Mouse (Mus musculus) bone marrow, adult 2 months (tissue): ENCODE results near the gene P2rx1.

ENCODE experiments used
- CTCF ChIP-seq: fragments of 200-500 bp; IDR thresholded peaks from 2 replicates; pipeline ENCODE4 v1.5.1; 2011; ENCODE audit warnings: low read length, control low read depth; ENCODE audit not compliant: control insufficient read depth, insufficient read depth
- POLR2A ChIP-seq: fragments of 200-500 bp; IDR thresholded peaks from 2 replicates; pipeline ENCODE4 v1.6.1; 2011; ENCODE audit warnings: low read depth, mild to moderate bottlenecking, control low read depth, low read length, borderline replicate concordance; ENCODE audit not compliant: control insufficient read depth

DNA sequence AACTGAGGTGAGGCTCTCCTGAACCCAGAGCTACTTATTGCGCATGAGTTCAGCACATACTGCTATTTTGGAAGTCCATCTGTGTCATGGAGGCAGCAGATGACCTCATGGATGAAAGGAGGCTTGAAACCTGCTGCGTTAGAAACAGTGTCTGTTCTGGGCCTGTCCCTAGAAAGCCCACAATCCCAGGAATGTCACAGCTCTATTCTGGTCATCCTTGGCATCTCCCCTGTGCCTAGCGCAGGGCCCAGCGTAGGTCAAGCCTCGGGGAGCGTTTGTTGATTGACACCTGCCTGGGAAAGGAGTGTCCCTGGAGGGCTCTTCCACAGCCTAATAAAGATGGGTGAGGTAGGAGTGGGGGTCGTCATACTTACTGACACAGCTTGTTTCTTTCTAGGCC, 37.2 kb downstream of the P2rx1 start:
- TF ChIP-seq CTCF (no peak), POLR2A (no peak)
